Comparison of ENCODE assay signal across 18 mouse cellular contexts in genomic region chr19:53554402-53554801, GRCm38 (mm10). TPM values are rescaled to one million over a fixed set of nuclear protein-coding genes. Genes with fewer than 3 reads are reported as not detected.
DNase-seq lines count a peak whose midpoint lies in the region; ATAC-seq and TF ChIP-seq lines count a peak whose summit lies in the region.
"Had no signal": no experiment of that assay in that cellular context is flagged by ENCODE, and none has a peak within 500 bp of the region (broad histone marks: within the 10 kb centered on the region; RNA-seq: fewer than 3 reads in every experiment).

No protein-coding gene starts in this region.

- 43% methylated on average over 11 of the region's 11 CpGs for WGBS in intestine, postnatal 0 days
- 57% methylated on average over 11 of the region's 11 CpGs for WGBS in liver, embryonic 16.5 days (ENCODE audit: insufficient replicate concordance)
- WGBS in forebrain, embryonic 15.5 days, result 90% methylated on average over 11 of the region's 11 CpGs

- H3K4me2 ChIP-seq in intestine, postnatal 0 days (replicated peaks; ENCODE audit: low read depth), result no peak overlapping the region
- H3K4me2 ChIP-seq in liver, embryonic 16.5 days (ENCODE audit: low read depth, low read length), result no peak overlapping the region
- no peak overlapping the region for H3K4me2 ChIP-seq in forebrain, embryonic 15.5 days (replicated peaks)
- H3K4me2 ChIP-seq: limb, embryonic 12.5 days; neural tube, embryonic 12.5 days had no signal

- ATAC-seq in CD4-positive, CD25-positive, alpha-beta regulatory T cell, adult 4 months, result peak; percentile 22
- ATAC-seq in intestine, postnatal 0 days, result peak; percentile 82
- ATAC-seq in liver, embryonic 16.5 days (ENCODE audit: low read depth), result peak; percentile 77
- no peak for ATAC-seq in forebrain, embryonic 15.5 days (replicated peaks)
- ATAC-seq: midbrain, embryonic 16.5 days had no signal

- H3K9me3 ChIP-seq in intestine, postnatal 0 days (ENCODE audit: control insufficient read depth), result no peaks in the 10 kb centered on the region
- no peaks in the 10 kb centered on the region for H3K9me3 ChIP-seq in liver, embryonic 16.5 days (replicated peaks; ENCODE audit: control insufficient read depth, low read length)
- no peaks in the 10 kb centered on the region for H3K9me3 ChIP-seq in forebrain, embryonic 15.5 days
- H3K9me3 ChIP-seq: limb, embryonic 12.5 days; megakaryocyte, embryonic 14.5 days; neural tube, embryonic 12.5 days had no signal

- H3K9ac ChIP-seq in intestine, postnatal 0 days (ENCODE audit: low read depth, low read length), result no peak overlapping the region
- no peak overlapping the region for H3K9ac ChIP-seq in liver, embryonic 16.5 days (ENCODE audit: low read depth, low read length)
- H3K9ac ChIP-seq in forebrain, embryonic 15.5 days (replicated peaks), result no peak overlapping the region
- H3K9ac ChIP-seq: limb, embryonic 12.5 days; neural tube, embryonic 12.5 days had no signal

- H3K4me3 ChIP-seq in intestine, postnatal 0 days (ENCODE audit: low read depth, low read length), result no peak overlapping the region
- no peak overlapping the region for H3K4me3 ChIP-seq in liver, embryonic 16.5 days (ENCODE audit: low read depth, low read length)
- no peak overlapping the region for H3K4me3 ChIP-seq in forebrain, embryonic 15.5 days
- H3K4me3 ChIP-seq: limb, embryonic 12.5 days; megakaryocyte, embryonic 14.5 days; neural tube, embryonic 12.5 days had no signal

- H3K27ac ChIP-seq in intestine, postnatal 0 days (ENCODE audit: low read depth, low read length), result peak overlapping the region; percentile 69
- H3K27ac ChIP-seq in liver, embryonic 16.5 days (ENCODE audit: low read length), result no peak overlapping the region
- H3K27ac ChIP-seq in forebrain, embryonic 15.5 days (replicated peaks), result no peak overlapping the region
- H3K27ac ChIP-seq: limb, embryonic 12.5 days; neural tube, embryonic 12.5 days had no signal

- no peaks in the 10 kb centered on the region for H3K27me3 ChIP-seq in intestine, postnatal 0 days (replicated peaks; ENCODE audit: control insufficient read depth, insufficient read depth, low read length)
- H3K27me3 ChIP-seq in liver, embryonic 16.5 days (ENCODE audit: control insufficient read depth, insufficient read depth, low read depth, low read length), result no peaks in the 10 kb centered on the region
- H3K27me3 ChIP-seq in forebrain, embryonic 15.5 days, result no peaks in the 10 kb centered on the region
- H3K27me3 ChIP-seq: CH12.LX; limb, embryonic 12.5 days; neural tube, embryonic 12.5 days had no signal

- peak; percentile 55 for DNase-seq in 3T3-L1 (ENCODE audit: low read depth, low spot score)
- DNase-seq in ovary, adult 18-20 months (ENCODE audit: low spot score), result no peak
- DNase-seq in neural tube, embryonic 10.5 days (ENCODE audit: extremely low spot score, low spot score), result no peak
- DNase-seq in adrenal gland, postnatal 4 days (ENCODE audit: low spot score in 2 of 2), result no peak
- DNase-seq: adrenal gland, postnatal 10 days; cerebellum, adult 18-20 months; gastrocnemius, postnatal 14 days; right cerebral cortex, postnatal 25 days; thymus, postnatal 4 days had no signal

- H3K4me1 ChIP-seq in intestine, postnatal 0 days (replicated peaks; ENCODE audit: control insufficient read depth, insufficient read depth, low read length), result peaks cover 4% of the 10 kb centered on the region; the same call in 1 of the 2 replicates
- H3K4me1 ChIP-seq in liver, embryonic 16.5 days (ENCODE audit: control insufficient read depth, low read depth, low read length), result peaks cover 4% of the 10 kb centered on the region; the same call in 1 of the 2 replicates
- 0 out of 2 replicates have a peak, but pooled peaks cover 4% of the 10 kb centered on the region for H3K4me1 ChIP-seq in forebrain, embryonic 15.5 days

- no peaks in the 10 kb centered on the region for H3K36me3 ChIP-seq in intestine, postnatal 0 days (ENCODE audit: control insufficient read depth, insufficient read depth)
- H3K36me3 ChIP-seq in liver, embryonic 16.5 days (ENCODE audit: control insufficient read depth, insufficient read depth), result no peaks in the 10 kb centered on the region
- H3K36me3 ChIP-seq in forebrain, embryonic 15.5 days, result no peaks in the 10 kb centered on the region
- H3K36me3 ChIP-seq: limb, embryonic 12.5 days; neural tube, embryonic 12.5 days had no signal

- TF ChIP-seq CTCF in intestine, postnatal 0 days (IDR thresholded peaks at IDR 0.05; ENCODE audit: low read depth), result no peak

RNA-seq across cellular contexts. Expression of gene Dusp5, which starts 25.5 kb away (rescaled TPM):
- 10 to 100 TPM in 1 of 2 experiments, 1 to 10 TPM in 1; 6.7 to 11.1 TPM for polyA plus RNA-seq in CD4-positive, CD25-positive, alpha-beta regulatory T cell, adult 4 months (2017; shearing (Covaris generic))
- polyA plus RNA-seq in intestine, postnatal 0 days (2015; fragmentation: Nextera tagmentation; extraction: Ambion mirVana), result 12.4 and 14.6 TPM in 2 replicates
- polyA plus RNA-seq in liver, embryonic 16.5 days (2015; fragmentation: Nextera tagmentation; extraction: Ambion mirVana), result 1.9 and 2.3 TPM in 2 replicates
- 2.9 TPM in 2 replicates for polyA plus RNA-seq in forebrain, embryonic 15.5 days (2015; fragmentation: Nextera tagmentation; extraction: Ambion mirVana)
- 1 to 10 TPM; 6.0 to 7.9 TPM for total RNA-seq in adrenal gland, postnatal 4 days (2021)

RNA-seq across cellular contexts. Expression of gene Nutf2-ps1, which starts 34.5 kb away (rescaled TPM):
- polyA plus RNA-seq in CD4-positive, CD25-positive, alpha-beta regulatory T cell, adult 4 months (2017; shearing (Covaris generic)), result 100 to 1,000 TPM; 158 to 191 TPM
- 105 and 125 TPM in 2 replicates for polyA plus RNA-seq in intestine, postnatal 0 days (2015; fragmentation: Nextera tagmentation; extraction: Ambion mirVana)
- polyA plus RNA-seq in liver, embryonic 16.5 days (2015; fragmentation: Nextera tagmentation; extraction: Ambion mirVana), result 130 and 147 TPM in 2 replicates
- polyA plus RNA-seq in forebrain, embryonic 15.5 days (2015; fragmentation: Nextera tagmentation; extraction: Ambion mirVana), result 274 TPM in 2 replicates
- total RNA-seq in adrenal gland, postnatal 4 days (2021), result 10 to 100 TPM; 88.1 to 98.9 TPM

RNA-seq across cellular contexts. Expression of gene Smc3, which starts 45.8 kb away (rescaled TPM):
- 10 to 100 TPM; 38.9 to 40.8 TPM for polyA plus RNA-seq in CD4-positive, CD25-positive, alpha-beta regulatory T cell, adult 4 months (2017; shearing (Covaris generic))
- 24.4 and 24.9 TPM in 2 replicates for polyA plus RNA-seq in intestine, postnatal 0 days (2015; fragmentation: Nextera tagmentation; extraction: Ambion mirVana)
- 27.4 and 30.2 TPM in 2 replicates for polyA plus RNA-seq in liver, embryonic 16.5 days (2015; fragmentation: Nextera tagmentation; extraction: Ambion mirVana)
- polyA plus RNA-seq in forebrain, embryonic 15.5 days (2015; fragmentation: Nextera tagmentation; extraction: Ambion mirVana), result 72.4 and 73.3 TPM in 2 replicates
- 10 to 100 TPM; 49.4 to 55.9 TPM for total RNA-seq in adrenal gland, postnatal 4 days (2021)
